Mouse (Mus musculus): ENCODE results near the gene 2210011C24Rik.

GRCm38 (mm10) chr8:84042948-84043342, 31.0 kb upstream of the 2210011C24Rik start:
- TF ChIP-seq CTCF (IDR thresholded peaks at IDR 0.05; ENCODE audit: low read depth) (no peak), EP300 (IDR thresholded peaks at IDR 0.05; ENCODE audit: low read depth) (no peak)

Measured in heart, postnatal 0 days (tissue).